Mouse (Mus musculus) neural tube, embryonic 14.5 days (tissue): ENCODE measurements around the gene Kcnq1. TPM values are rescaled to one million over a fixed set of nuclear protein-coding genes. Genes with fewer than 3 reads are reported as not detected.
A peak's percentile ranks its signal among the peaks of the same experiment; 100 is the strongest.

Source experiments
- ATAC-seq: fragments of 200-750 bp; cut with Nextera tagmentation; 2 replicates; pipeline ENCODE4 v1.8.0; 2017; ENCODE audit warnings: low read depth, mild to moderate bottlenecking, moderate TSS enrichment, moderate library complexity
- H3K27ac ChIP-seq: fragments of 300-500 bp; sonication (generic); 2 replicates; pipeline ENCODE4 v1.5.1; 2014; ENCODE audit warnings: low read depth, mild to moderate bottlenecking, control low read depth, low read length, moderate library complexity, mixed read lengths
- H3K27me3 ChIP-seq: fragments of 300-500 bp; sonication (generic); 2 replicates; pipeline ENCODE4 v1.6.1; 2014; ENCODE audit warnings: low read length; ENCODE audit not compliant: control insufficient read depth, insufficient read depth
- H3K36me3 ChIP-seq: fragments of 300-500 bp; sonication (generic); 2 replicates; pipeline ENCODE4 v1.6.1; 2014; ENCODE audit warnings: low read length, mixed read lengths; ENCODE audit not compliant: control insufficient read depth, insufficient read depth
- H3K4me1 ChIP-seq: fragments of 300-500 bp; sonication (generic); 2 replicates; pipeline ENCODE4 v1.6.1; 2014; ENCODE audit warnings: low read length; ENCODE audit not compliant: control insufficient read depth, insufficient read depth
- H3K4me2 ChIP-seq: fragments of 300-500 bp; sonication (generic); 2 replicates; pipeline ENCODE4 v1.6.1; 2014; ENCODE audit warnings: mild to moderate bottlenecking, low read depth, low read length, control low read depth
- H3K4me3 ChIP-seq: fragments of 300-500 bp; sonication (generic); 2 replicates; pipeline ENCODE4 v1.5.1; 2014; ENCODE audit warnings: low read depth, low read length, control low read depth, mixed read lengths
- H3K9ac ChIP-seq: fragments of 300-500 bp; sonication (generic); replicated peaks from 2 replicates; pipeline ENCODE4 v1.6.1; 2014; ENCODE audit warnings: low read depth, mild to moderate bottlenecking, control low read depth, low read length, mixed read lengths
- H3K9me3 ChIP-seq: fragments of 300-500 bp; sonication (generic); 2 replicates; pipeline ENCODE4 v1.6.1; 2016; ENCODE audit warnings: low read length; ENCODE audit not compliant: control insufficient read depth
- WGBS: fragments of 180-500 bp; shearing (Covaris S2); extraction: QIAGEN DNeasy Blood & Tissue Kit; methylation state at CpG from one replicate; pipeline ENCODE4 v1.1.7; 2014; 5-methylcytosine and 5-hydroxymethylcytosine counted together
- polyA plus RNA-seq: library from polyadenylated mRNA; unstranded; fragments of >200 nt; fragmentation: Nextera tagmentation; extraction: Ambion mirVana; gene quantifications from 2 replicates; pipeline ENCODE4 v1.2.1, GENCODE M21; 2014

Gene Kcnq1
- polyA plus RNA-seq, 1 experiment from 2014 or later, result 2.4 TPM

GRCm38 (mm10) chr7:143190911-143191310, 84.7 kb downstream of the Kcnq1 start:
- no peak for ATAC-seq
- H3K4me2 ChIP-seq, result no peak overlapping the region
- no peaks in the 10 kb centered on the region for H3K36me3 ChIP-seq
- H3K27me3 ChIP-seq, result no peaks in the 10 kb centered on the region
- H3K4me1 ChIP-seq, result no peaks in the 10 kb centered on the region
- H3K9ac ChIP-seq, result no peak overlapping the region
- no peak overlapping the region for H3K4me3 ChIP-seq
- no peak overlapping the region for H3K27ac ChIP-seq
- H3K9me3 ChIP-seq, result no peaks in the 10 kb centered on the region
- 79% methylated on average over 5 of the region's 5 CpGs for WGBS

DNA sequence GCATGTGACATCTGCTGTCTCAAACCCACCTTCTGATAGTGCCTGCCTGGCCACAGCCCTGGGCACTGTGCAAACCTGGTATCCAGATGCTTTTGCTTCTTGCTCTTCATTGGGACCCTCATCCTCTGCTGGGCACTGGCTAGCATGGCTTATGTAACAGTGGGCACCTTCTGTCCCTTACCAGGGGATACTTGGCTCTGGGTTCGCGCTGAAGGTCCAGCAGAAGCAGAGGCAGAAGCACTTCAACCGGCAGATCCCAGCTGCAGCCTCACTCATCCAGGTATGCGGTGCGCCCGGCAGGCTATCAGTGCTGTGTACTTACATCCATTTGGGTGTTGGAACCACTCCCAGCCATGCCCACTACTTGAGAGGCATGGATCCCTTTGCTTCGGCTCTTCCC, 86.2 kb downstream of the Kcnq1 start:
- Histone ChIP-seq H3K27ac (no peak overlapping the region), H3K4me2 (no peak overlapping the region), H3K4me1 (no peaks in the 10 kb centered on the region), H3K36me3 (no peaks in the 10 kb centered on the region), H3K9me3 (no peaks in the 10 kb centered on the region), H3K9ac (no peak overlapping the region), H3K4me3 (no peak overlapping the region), H3K27me3 (no peaks in the 10 kb centered on the region)
- ATAC-seq, result no peak
- WGBS, result 95% methylated on average over 7 of the region's 7 CpGs

- Histone ChIP-seq H3K27ac (no peak overlapping the region), H3K36me3 (no peaks in the 10 kb centered on the region), H3K27me3 (no peaks in the 10 kb centered on the region), H3K4me1 (no peaks in the 10 kb centered on the region), H3K9me3 (no peaks in the 10 kb centered on the region), H3K4me3 (no peak overlapping the region), H3K9ac (no peak overlapping the region), H3K4me2 (no peak overlapping the region)
- WGBS, result 94% methylated on average over 7 of the region's 7 CpGs
- ATAC-seq, result no peak
These were observed 87.9 kb downstream of the Kcnq1 start for GRCm38 (mm10) chr7:143194064-143194463.

DNA sequence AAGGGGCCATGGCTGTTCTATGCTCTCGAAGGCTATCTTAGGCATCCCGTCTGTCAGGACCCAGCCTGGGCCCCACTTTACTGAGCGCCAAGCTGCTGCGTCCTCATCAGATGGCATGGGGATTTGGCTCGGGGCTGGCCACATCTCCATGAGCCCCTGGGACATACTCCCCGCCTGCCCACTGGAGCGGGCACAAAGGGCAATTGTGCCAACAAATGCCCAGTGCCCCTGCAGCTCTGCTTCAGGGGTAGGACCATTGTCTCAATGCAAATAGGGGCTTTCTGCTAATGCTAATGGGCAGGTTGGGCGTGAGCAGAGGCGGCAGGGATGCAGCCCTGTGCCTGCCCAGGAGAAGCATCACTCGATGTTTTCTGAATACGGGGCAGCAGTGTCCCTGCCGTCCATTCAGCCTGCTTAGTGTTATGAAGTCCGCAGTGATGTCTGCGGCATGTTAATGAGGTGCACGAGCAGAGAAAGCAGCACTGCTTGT, 91.8 kb downstream of the Kcnq1 start:
- no peak overlapping the region for H3K9ac ChIP-seq

DNA sequence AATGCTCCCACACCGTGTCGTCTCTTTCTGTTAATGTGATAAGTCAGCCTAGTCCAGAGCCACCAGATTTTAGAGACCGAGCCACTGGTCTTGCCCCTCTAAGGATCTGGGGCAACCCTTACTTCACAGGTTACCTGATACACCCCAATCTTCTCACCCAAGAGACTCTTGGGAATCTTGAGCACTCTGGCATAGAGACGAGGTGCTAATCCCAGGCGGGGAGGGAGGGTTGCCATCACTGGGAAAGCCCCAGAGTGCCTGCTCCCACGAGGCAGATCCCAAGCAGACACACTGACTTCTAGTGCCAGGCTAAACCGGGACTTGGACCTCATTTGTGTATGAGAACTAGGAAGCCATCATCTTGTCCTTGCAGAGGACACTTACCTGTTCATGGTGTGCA, 92.3 kb downstream of the Kcnq1 start:
- H3K9me3 ChIP-seq, result no peaks in the 10 kb centered on the region
- no peak overlapping the region for H3K27ac ChIP-seq
- no peak overlapping the region for H3K9ac ChIP-seq
- H3K4me2 ChIP-seq, result no peak overlapping the region
- no peak overlapping the region for H3K4me3 ChIP-seq
- H3K36me3 ChIP-seq, result no peaks in the 10 kb centered on the region
- ATAC-seq, result no peak
- no peaks in the 10 kb centered on the region for H3K4me1 ChIP-seq
- WGBS, result 26% methylated on average over 7 of the region's 7 CpGs
- H3K27me3 ChIP-seq, result no peaks in the 10 kb centered on the region

More for the DNA sequence above, 91.8 kb downstream of the Kcnq1 start:
- Histone ChIP-seq H3K36me3 (no peaks in the 10 kb centered on the region), H3K9me3 (no peaks in the 10 kb centered on the region), H3K27ac (no peak overlapping the region), H3K4me3 (no peak overlapping the region), H3K27me3 (no peaks in the 10 kb centered on the region), H3K4me2 (peak overlapping the region; percentile 11; the same call in 1 of the 2 replicates), H3K4me1 (no peaks in the 10 kb centered on the region)
- peak; percentile 80 for ATAC-seq
- 20% methylated on average over 15 of the region's 15 CpGs for WGBS

DNA sequence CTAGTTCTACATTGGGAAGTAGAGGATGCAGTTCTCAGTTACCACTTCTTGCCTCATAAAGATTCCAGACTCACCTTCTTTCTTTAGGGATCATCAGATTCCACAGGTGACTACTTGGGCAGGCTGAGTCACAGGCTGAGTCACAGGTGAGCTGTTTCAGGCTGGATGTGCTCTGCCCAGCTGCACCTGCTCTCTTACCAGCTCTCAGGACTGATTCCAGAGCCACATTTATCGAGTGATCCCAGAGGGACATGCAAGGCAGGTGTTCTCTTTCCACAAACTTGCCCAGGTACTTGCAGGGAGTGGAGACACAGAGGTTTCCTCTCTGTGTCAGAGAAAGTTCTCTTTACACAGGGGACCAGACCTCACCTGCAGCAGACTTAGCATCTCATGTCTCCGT, 95.1 kb downstream of the Kcnq1 start:
- 87% methylated on average over 2 of the region's 2 CpGs for WGBS
- no peak for ATAC-seq
- Histone ChIP-seq H3K4me2 (no peak overlapping the region), H3K36me3 (no peaks in the 10 kb centered on the region), H3K9me3 (no peaks in the 10 kb centered on the region), H3K4me1 (no peaks in the 10 kb centered on the region), H3K27me3 (no peaks in the 10 kb centered on the region), H3K27ac (no peak overlapping the region), H3K4me3 (no peak overlapping the region), H3K9ac (no peak overlapping the region)

DNA sequence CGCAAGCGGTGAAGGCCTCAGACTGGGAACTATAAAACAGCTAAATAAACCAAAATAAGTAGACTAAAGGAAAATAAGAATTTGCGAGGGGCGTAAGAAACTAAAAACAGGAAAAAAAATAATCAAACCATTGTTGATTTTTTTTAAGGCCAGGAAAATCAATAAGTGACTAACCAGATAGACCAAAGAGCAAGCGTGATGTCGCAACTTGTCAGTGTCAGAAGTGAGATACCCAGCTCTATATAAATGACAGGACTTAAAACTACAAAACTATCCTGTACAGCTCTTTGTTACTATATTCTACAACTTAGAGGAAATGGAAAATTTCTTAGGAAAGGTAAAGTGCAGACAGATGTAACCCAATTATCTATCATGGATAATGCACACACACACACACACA, 97.7 kb downstream of the Kcnq1 start:
- 94% methylated on average over 6 of the region's 6 CpGs for WGBS
- no peak for ATAC-seq
- H3K4me1 ChIP-seq, result no peaks in the 10 kb centered on the region
- no peak overlapping the region for H3K27ac ChIP-seq
- H3K4me3 ChIP-seq, result no peak overlapping the region
- no peaks in the 10 kb centered on the region for H3K36me3 ChIP-seq
- no peaks in the 10 kb centered on the region for H3K27me3 ChIP-seq
- no peaks in the 10 kb centered on the region for H3K9me3 ChIP-seq
- H3K4me2 ChIP-seq, result no peak overlapping the region
- H3K9ac ChIP-seq, result no peak overlapping the region

DNA sequence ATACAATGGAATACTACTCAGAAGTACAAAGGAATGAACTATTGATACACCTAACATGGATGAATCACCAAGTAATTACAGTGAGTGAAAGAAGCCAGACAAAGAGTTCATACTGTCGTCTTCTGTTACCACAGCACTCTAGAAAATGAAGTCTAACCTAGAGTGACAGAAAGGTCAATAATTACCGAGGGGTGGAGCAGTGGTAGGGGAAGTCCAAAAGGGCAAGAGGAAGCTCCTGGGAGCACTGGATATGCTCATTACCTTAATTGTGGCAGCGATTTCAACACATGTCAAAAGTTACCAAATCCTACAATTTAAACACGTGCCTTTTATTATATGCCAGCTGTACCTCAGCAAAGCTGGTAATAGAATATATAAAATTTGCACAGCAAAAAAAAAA, 100.9 kb downstream of the Kcnq1 start:
- no peak overlapping the region for H3K9ac ChIP-seq
- WGBS, result 58% methylated on average over 4 of the region's 4 CpGs
- ATAC-seq, result no peak

GRCm38 (mm10) chr7:143210796-143211195, 104.6 kb downstream of the Kcnq1 start:
- no peaks in the 10 kb centered on the region for H3K36me3 ChIP-seq
- H3K27me3 ChIP-seq, result no peaks in the 10 kb centered on the region
- H3K9ac ChIP-seq, result no peak overlapping the region
- ATAC-seq, result no peak
- WGBS, result 73% methylated on average over 4 of the region's 4 CpGs
- H3K9me3 ChIP-seq, result no peaks in the 10 kb centered on the region
- H3K4me3 ChIP-seq, result no peak overlapping the region
- H3K27ac ChIP-seq, result no peak overlapping the region
- H3K4me1 ChIP-seq, result no peaks in the 10 kb centered on the region
- no peak overlapping the region for H3K4me2 ChIP-seq

More for the DNA sequence above, 100.9 kb downstream of the Kcnq1 start:
- Histone ChIP-seq H3K4me3 (no peak overlapping the region), H3K27me3 (no peaks in the 10 kb centered on the region), H3K27ac (no peak overlapping the region), H3K4me1 (no peaks in the 10 kb centered on the region), H3K9me3 (no peaks in the 10 kb centered on the region), H3K36me3 (no peaks in the 10 kb centered on the region), H3K4me2 (no peak overlapping the region)
